Mouse (Mus musculus) kidney, adult 2 months (tissue): ENCODE results near the gene Hdac11.

Source experiments
- CTCF ChIP-seq: fragments of 200-500 bp; conservative IDR thresholded peaks from 2 replicates; pipeline ENCODE4 v1.5.1; 2011; ENCODE audit warnings: low read depth, mild to moderate bottlenecking, control low read depth, low read length, moderate library complexity, mixed read lengths; ENCODE audit not compliant: insufficient read depth, insufficient read length
- POLR2A ChIP-seq: fragments of 200-500 bp; IDR thresholded peaks from one replicate; pipeline ENCODE4 v1.6.1; 2011; ENCODE audit warnings: low read depth, low read length, control low read depth

DNA sequence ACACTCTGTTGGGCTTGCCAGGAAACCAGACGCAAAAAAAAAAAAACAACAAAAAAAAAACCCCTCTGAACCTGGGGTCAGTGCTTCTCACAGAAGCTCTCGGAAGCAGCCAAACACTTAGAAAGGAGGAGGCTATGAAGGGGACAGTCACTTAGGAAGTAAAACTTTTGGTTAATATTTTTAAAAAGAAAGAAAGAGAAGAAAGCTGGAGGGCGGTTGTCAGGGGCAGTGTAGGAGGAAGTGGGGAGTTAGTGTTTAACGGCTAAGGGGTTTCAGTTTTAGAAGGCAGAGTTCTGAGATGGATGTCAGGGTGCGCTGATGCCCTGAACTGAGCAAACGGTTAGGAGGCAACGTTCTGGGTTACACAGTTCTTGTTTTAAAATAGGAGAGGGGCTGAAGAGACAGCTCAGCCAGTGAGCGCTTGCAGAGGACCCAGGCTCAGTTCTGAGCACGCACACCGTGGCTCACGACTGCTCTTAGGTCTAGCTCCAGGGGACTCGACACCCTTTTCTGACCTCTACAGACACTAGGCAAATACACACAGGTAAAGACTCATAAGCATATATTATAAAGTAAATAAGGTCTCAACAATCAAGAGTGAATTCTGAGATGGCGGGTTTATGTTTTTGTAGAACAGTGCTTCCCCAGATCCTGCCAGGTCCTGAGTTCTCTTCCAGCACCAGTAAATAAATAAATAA, 46.0 kb upstream of the Hdac11 start:
- TF ChIP-seq POLR2A = no peak
- no peak for TF ChIP-seq CTCF
